Mouse (Mus musculus) forelimb bud, embryonic 11.5 days (tissue): ENCODE results near the gene Cdkn2d.

ENCODE experiments used
- DNase-seq: peaks from one replicate; pipeline ENCODE4 v3.0.0-alpha.2; 2012; ENCODE audit warnings: low read depth, low spot score

The Cdkn2d gene

DNA sequence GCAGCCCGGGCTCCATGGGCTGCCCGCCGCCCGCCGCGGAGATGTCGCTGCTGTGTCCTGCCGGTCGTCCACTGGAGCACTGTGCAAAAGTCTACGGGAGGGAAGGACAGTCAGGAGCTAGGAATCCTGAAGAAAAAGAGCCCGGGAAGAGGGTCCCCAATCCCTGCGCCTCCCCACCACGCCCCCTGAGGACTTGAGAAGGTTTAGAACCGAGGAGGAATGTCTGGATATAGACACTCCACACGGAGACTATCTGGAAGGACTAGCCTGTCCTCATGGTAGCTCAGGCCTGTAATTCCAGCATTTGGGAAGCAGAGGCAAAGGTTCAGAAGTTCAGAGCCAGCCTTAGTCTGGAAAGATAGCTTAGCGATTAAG, 46.1 kb downstream of the Cdkn2d start:
- DNase-seq = no peak

DNA sequence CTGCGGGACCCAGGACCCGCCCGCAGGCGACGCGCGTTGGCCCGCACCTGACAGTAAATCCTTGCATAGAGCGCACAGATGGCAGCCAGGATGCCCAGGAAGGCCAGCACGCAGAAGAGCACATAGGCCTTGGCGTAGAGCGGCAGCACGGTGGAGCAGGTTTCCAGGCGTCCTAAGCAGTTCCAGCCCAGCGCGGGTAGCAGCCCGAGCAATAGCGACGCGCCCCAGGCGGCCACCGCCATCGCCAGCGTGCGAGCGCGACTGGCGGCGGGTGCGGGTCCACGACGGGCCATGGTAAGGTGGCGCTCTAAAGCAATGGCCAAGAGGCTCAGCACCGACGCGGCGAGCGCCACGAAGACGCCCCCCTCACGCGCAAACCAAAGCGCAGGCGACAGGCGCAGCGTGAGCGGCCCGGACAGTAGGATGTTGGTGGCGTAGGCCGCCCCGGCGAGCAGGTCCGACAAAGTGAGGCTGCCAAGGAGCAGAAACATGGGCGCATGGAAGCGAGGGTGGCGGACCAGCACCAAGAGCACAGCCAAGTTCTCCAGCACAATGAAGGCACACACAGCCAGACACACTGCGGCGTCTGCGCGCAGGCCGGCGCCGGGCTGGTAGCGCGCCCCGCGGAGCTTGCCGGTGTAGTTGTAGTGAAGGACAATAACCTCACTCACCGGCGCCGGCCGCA, 46.6 kb downstream of the Cdkn2d start:
- DNase-seq = no peak

DNA sequence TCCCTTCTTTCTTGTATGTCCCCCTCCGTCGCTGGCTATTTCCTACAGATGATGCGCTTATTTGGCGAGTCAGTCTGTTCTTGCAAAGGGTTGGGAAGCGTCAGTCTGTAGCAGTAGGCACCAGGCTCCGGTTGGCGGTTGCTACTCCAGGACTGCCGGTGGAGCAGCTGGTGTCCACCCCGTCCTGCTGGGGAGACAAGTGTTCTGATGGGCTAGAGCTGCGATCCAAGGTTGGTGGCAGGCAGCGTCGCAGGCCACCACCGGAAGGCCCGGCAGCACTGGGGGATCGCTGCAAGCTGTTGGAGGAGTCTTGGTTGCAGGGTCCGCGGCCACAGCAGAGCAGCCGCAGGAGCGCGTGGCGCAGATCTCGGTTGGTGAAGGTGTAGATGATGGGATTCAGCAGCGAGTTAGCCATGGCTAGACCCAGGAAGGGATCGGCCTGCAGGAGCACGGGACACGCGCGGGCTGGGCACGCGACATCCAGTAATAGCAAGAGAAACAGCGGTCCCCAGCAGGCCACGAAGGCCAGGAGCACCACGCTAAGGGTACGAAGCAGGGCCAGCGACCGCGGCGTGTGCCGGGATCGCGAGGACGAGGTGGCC, 47.3 kb downstream of the Cdkn2d start:
- DNase-seq = no peak

DNA sequence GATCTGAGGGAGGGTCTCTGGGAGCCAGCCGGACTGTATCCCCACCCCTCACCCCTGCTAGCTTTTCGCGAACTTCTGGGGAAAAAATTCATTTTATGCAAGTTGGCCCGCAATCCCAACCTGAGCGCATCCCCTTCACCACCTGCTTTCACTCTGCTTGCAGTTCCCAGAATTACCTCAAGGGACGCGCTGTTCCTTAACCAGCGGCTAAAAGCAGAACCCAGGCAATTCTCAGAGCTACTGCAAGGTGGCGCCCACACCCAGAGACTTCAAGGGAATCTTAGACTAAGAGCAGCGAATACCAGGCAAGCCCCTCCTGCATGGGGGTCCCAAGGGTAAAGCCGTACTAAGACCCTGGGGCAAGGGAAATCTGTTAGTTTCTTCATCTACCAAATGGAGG, 49.9 kb downstream of the Cdkn2d start:
- peak; percentile 81 for DNase-seq

DNA sequence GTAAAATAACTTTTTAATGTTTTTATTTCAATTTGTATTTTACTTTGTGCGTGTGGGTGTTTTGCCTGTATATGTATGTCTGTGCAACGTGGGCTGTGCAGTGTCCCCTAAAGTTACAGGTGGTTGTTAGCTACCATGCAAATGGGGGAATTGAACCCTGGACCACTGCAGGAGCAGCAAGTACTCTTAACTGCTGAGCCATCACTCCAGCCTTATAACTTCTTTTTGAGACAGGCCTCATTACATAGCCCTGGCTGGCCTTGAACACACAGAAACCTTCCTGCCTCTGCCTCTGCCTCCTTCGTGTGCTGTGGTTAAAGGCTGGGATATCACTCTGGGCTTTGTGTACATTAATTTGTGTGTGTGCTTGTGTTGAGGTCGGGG, 51.8 kb downstream of the Cdkn2d start:
- DNase-seq = no peak

DNA sequence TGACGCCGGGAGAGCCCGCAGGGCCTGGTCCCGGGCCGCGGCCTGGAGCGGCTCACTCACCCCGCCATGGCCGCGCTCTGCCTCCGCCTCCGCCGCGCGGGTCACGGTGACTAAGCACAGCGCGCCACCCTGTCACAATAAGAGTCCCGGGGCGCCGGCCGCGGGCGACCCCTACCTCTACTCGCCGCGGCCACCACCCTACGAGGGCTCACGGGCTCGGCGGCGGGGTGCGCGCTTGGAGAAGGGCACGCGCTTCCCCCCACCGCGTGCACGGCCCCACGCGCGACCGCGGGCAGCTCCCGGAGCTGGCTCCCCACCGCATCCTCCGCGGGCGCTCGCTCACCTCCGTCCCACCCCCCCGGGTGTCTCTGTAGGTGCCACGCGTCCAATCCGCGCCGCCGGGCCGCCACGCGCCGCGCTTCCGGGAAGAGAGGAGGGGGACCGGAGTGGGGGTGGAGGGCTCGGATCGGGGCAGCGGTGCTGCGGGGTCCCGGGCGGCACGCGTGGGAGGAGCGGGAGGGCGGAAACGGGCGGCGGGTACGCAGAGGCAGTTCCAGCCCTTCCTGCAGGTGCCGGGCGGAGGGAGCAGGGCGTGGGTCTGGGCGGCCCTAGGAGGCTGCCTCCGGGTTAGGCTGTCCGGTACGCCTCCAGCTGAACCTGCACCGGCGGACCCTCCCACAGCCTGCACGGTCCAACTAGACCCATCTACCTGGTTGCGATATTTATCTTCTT, 52.3 kb downstream of the Cdkn2d start, which contains the start of gene Keap1:
Gene Keap1, minus strand, starts transcription at position 629 of the 732 bp plus-strand sequence.
- DNase-seq = peak; percentile 71
